Mouse (Mus musculus): ENCODE results near the gene Prss53.

DNA sequence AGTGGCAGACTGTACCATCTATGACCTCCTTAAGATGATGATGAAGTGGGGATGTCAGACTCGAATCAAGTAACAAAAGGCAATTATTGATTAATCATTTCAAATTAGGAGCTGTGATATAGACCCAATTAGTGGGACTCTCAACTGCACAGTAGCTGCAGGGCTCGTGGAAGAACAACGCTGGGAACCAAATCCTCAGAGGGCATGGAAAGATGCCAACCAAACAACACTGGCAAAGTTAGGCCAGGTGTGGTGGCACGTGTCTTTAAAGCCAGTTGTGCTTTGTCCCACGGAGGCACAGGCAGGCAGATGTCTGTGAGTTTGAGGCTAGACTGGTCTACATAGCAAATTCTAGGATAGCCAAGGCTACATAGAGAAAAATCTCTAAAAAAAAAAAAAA lies 39.9 kb upstream of the Prss53 start:
- no peak for TF ChIP-seq CTCF (IDR thresholded peaks at IDR 0.05; ENCODE audit: low read depth)
- no peak for TF ChIP-seq EP300 (IDR thresholded peaks at IDR 0.05; ENCODE audit: low read depth)

Data from liver, postnatal 0 days (tissue).